Mouse (Mus musculus) right cerebral cortex, postnatal 36 days (tissue): ENCODE measurements at regions not wholly inside any gene's neighbourhood (a gene's known extent, or its start where the extent isn't known, plus 50 kb on each side); places are given as distances from the start of the nearest gene placed in this dataset.

ENCODE experiments used
- DNase-seq, 2 experiments: peaks; one replicate each; pipeline ENCODE4 v3.0.0; 2022; ENCODE audit warnings: low spot score in 2 of 2, mixed read lengths in 1 of 2

DNA sequence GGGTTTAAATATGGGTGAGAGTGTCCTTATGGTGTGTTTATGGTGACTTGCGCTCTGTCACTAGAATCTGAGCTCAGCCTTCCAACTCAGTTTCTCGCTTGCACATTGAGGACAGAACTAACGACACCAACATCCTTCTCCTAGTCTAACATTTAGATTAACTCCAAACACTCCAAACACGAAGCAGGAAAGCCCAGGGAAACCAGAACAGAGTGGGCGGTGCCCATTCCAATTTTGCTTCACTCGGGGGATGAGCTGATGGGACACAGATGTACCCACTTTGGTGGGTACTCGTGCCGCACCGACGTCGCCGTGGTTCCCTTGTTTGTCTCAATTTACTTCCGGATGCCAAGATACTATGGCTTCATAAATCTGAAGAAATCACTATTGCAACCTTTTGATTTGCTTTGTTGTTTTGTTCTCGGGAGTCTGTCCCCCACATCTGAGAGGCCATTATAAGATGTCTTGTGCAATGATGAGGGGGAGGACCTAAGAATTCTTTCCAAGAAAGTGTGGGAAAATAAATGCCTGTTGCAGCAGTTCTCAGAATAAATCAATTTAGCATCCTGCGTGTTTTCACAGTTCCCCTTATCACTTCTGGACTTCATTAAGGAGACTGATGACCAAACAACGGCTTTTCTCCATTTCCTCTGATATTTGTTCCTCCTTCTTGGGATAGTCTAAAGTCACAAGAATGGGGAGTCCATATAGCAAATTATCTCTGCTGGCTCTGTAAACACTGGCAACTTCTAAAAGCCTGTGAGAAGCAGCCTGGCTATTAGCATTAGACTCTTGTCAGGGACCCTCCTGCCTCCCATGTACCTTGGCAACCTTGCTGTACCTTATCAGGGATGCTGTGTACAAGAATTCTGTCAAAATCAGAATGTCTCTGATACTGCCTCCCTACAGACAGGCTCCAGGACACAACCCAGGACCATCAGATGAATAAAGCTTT, 96.2 kb upstream of the Klf9 start:
- DNase-seq: peak; percentile 33 to 55

DNA sequence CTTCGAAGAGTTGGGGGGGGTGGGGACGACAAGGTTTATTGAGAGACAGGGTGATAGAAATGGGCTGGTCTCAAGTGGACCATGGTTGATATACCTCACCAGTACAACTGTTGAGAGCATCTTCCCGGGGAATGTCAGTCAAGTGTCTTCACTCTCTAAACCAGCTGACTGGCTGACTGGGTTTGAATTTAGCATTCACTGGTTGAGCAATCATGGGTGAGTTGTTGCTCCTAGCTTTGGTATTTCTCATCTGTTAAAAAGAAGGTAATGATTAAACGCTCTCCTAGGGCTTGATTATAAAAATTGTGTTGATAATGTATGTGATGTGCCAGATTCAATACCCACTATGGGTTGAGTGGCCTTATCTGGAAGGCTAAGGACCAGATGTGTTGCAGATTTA, 89.6 kb upstream of the Klf9 start:
- DNase-seq: no peak

- DNase-seq: no peak
These were observed 86.6 kb upstream of the Klf9 start for GRCm38 (mm10) chr19:23054440-23054839.

DNA sequence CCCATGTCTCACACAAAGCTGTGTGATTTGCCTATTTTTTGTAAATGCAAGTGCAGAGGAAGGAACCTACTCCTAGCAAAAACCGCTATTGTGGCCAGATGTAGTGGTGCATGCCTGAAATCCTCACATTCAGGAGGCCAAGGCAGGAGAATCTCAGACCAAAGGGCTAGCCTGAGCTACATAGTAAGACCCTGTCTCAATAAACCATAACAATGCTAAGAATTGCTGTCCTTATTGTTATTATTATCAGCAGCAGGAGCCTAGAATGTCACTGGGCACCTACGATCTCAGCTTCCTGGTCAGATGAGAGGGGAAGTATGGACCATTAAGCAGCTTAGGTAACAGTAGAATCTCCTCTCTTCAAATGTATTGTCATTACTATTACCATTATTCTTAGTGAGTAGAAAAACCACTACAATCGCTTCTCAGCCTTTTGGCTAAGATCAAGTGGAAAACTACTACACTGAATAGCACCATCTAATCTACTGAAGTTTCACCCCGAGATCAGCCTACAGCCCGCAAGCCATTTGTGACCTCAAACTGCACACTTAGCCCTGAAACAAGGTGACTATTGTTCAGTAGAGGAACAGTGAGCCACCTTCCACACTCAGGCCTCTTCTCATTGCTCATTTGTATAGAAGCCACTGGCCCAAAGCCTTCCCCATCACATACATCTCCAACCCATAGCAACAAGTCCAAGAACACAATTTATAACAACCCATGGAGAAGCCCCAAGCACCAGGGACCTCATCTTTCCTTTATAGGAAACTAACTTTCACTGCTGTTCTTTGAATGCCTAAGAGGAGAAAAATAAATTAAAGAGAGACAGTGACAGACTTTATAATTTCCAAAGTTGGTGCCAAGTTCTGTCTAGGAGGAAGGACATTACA, 84.9 kb upstream of the Klf9 start:
- no peak for DNase-seq

DNA sequence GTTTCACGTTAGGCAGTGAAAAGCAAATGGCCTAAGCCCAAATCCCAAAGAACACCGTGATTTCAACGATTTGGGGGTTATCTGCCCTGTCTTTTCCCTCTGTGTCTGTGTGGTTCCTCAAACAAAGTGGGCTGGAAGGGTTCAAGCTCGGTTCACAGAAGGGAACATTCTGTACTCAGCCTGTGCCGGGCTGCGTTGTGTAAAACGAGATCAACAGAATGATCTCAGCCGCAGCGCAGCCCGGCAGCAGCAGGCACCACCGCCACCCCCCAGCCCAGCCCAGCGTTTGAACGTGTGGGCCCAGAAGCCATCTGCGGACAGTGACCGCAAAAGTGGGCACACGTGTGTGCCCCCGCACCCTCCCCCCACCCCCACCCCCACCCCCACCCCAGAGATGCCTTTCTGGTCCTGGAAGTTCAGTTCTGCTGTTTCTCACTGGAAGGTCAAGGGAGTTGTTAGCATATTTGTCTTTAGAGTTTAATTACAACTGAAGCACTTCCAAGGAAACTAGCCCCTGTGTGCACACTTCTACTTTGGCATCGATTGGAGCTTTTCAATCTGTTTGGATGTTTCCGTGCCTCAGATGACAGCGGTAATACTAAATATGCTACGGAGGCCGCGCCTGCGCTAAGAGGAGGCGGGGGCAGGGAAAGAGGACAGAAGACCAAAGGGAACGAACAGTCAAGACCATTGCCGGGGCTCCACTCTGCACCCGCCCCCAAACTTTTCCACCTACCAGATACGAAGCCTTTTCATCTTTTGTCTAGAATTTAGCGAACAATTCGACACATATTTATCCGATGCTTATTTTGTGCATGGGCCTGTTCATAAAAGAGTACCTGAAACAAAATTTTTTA, 83.9 kb upstream of the Klf9 start:
- peak; percentile 83 for DNase-seq

GRCm38 (mm10) chr19:23057739-23058501, 83.1 kb upstream of the Klf9 start:
- DNase-seq: peak in 1 of 2 experiments; percentile 22

DNA sequence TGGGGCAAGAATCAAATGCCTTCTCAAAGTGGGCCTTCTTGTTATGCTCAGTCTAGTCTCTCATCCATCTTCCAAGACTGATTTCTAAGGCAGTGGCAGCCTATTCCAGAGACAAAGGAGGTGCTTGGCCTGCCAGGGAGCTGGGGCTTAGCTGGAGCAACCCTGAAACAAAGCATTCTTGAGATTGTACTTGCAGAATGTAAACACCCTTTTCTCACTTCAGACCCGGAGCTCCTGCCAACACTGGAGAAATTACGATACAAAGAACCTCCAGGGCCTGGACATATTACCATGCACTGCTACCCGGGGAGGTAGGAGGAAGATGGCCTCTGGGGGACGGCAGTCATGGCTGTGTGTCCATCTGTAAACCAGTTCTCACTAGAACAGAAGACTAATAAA, 82.5 kb upstream of the Klf9 start:
- no peak for DNase-seq

GRCm38 (mm10) chr19:23061081-23061640, 79.9 kb upstream of the Klf9 start:
- DNase-seq: no peak

DNA sequence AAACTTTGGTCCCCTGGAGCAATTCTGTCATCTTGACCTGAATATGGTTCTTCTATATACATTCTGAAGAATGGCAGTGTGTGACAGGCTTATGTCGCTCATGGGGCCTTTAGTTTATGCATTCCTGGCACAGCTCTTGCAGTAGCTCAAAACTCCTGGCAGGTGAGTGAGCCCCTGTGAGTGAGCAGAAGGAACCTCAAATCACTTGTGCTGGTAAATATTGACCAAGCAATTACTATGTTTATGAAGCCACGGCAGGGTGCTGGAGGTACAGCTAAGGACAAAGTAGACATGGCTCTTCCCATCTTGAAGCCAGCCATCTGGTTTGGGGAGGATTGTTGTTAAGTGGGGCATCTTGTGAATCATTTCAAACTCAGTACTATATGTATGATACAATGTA, 79.1 kb upstream of the Klf9 start:
- no peak for DNase-seq

- no peak for DNase-seq
These were observed 78.2 kb upstream of the Klf9 start for GRCm38 (mm10) chr19:23062851-23063250.

GRCm38 (mm10) chr19:23065548-23065947, 75.5 kb upstream of the Klf9 start:
- DNase-seq: no peak

- DNase-seq: no peak
These were observed 74.3 kb upstream of the Klf9 start for GRCm38 (mm10) chr19:23066726-23067125.

- no peak for DNase-seq
These were observed 72.4 kb upstream of the Klf9 start for GRCm38 (mm10) chr19:23068600-23068999.

DNA sequence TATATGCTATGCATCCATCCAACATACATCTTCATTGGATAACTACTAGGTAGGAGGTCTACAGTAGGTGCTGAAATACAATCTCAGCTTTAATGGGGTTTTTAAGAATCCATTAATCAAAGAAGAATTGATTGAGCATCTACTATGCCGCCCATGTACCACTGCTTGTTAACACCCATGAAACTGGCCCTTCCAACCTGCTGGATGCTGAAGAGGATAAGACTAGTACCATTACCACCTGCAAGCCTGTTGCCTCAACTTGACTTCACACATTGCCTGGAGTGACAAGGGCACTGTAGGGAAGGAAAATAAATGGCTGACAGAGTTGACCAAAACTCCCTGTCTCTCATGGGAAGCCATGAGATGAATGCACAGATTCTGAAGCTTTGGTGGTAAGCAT, 71.4 kb upstream of the Klf9 start:
- no peak for DNase-seq

DNA sequence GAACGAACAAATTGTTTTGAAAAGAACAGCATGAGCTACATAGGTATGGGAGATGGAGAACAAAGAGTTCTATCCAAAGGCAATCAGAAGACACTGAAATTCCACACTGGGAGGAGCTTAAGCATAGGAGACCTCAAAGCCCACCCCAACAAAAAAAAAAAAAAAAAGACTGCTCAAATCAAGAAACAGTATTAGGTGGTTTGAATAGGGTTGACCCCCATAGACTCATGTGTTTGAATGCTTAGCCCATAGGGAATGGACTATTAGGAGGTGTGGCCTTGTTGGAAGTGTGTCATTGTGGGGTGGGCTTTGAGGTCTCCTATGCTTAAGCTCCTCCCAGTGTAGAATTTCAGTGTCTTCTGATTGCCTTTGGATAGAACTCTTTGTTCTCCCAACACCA, 70.0 kb upstream of the Klf9 start:
- DNase-seq: no peak

- DNase-seq: no peak
These were observed 66.1 kb upstream of the Klf9 start for GRCm38 (mm10) chr19:23074602-23075570.

DNA sequence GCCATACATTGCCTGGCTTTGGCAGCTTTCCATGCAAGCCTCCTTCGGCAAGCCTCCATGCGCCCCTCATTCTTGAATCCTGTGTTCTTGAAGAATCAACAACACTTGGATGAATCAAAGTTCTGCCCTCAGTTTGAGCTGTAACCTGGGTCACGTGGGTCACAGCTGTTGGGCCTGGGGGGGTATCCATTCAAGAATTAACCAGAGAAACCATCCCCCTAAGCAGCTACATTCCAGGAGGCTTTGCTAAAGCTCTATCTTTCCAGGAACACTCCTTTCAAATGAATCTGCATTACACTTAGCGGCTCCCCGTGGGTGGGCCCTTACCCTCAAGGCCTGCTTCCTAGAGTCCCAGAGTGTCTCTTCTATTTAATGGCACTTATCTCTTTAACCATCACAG, 65.2 kb upstream of the Klf9 start:
- DNase-seq: no peak

- DNase-seq: no peak
These were observed 55.8 kb upstream of the Klf9 start for GRCm38 (mm10) chr19:23085173-23085660.

DNA sequence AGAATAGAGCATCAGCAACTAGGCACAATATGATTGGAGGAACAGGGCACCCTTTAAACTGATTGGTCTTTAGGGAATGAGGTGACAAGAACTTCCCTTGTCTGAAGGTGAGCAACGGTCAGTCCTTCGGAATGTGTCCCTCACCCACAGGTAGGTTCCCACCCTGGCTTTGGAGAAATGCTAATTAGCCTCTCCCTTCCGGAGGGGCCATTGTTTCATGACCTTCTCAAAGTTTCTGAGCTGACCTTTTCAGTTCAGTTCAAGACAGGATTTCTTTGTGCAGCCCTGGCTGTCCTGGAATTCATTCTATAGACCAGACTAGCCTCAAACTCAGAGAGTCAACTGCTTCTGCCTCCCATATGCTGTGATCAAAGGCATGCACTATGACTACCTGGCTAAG, 53.5 kb upstream of the Klf9 start:
- no peak for DNase-seq
